Mouse (Mus musculus): Measurements from ENCODE around the gene Lpo. TPM values are rescaled to one million over a fixed set of nuclear protein-coding genes. Genes with fewer than 3 reads are reported as not detected.
A peak's percentile ranks its signal among the peaks of the same experiment; 100 is the strongest.

Gene Lpo
- polyA plus RNA-seq, 1 experiment from 2014 or later: 0.04 TPM

DNA sequence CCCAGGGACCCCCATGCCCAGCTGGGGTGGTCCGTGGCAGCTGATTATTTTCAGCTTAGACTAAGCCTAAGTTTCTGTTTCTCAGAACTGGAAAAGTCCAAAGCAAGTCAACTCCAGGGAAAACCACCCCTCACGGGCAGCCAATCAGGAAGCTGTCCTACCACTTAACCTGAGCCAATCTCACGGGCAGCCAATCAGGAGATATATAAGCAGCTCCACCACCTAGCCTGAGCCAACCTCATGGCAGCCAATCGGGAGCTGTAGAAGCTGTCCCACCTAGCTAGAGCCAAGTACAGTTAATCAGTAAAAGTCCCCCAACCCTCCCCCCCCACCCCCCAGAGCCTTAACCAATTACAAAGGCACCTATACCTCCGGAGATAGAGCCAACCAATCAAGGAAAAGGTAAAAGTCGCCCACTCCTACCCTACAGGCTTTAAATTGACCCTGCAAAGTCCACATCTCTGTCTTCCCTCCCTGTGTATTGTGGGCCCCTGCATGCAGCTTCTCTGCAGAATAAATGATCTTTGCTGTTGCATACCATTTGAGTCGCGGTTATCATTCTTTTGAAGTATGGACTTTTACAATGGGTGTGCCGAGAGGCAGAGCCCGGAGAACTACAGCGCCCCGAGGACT, 19.0 kb upstream of the Lpo start:
- 82% methylated on average over 12 of the region's 12 CpGs for WGBS
- DNase-seq (ENCODE audit: low spot score): no peak

DNA sequence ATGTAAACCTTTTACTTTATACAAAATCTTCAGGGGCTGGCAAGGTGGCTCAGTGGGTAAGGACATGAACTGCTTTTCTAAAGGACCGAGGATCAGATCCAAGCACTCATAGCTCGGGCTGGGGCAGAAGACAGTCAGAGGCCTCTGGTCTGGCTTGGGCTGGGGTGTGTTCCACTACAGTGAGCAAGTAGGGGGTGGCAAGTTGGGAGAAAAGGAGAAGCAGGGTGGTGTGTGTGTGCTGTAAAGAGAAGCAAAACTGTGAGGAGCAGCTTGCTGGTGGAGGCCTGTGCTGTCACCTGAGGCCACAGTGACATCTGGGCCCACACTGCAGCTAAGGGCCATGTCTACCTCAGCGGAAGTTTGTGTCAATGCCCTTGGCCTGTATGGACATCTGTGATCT, 13.3 kb upstream of the Lpo start:
- Histone ChIP-seq H3K27ac (no peak overlapping the region; the same call in 1 of the 2 replicates), H3K9me3 (no peaks in the 10 kb centered on the region), H3K4me3 (no peak overlapping the region), H3K36me3 (no peaks in the 10 kb centered on the region), H3K27me3 (ENCODE audit: insufficient read depth, poor library complexity, severe bottlenecking) (no peaks in the 10 kb centered on the region), H3K4me1 (no peaks in the 10 kb centered on the region; the same call in 1 of the 2 replicates)
- WGBS: 83% methylated on average over 3 of the region's 3 CpGs
- no peak for DNase-seq (ENCODE audit: low spot score)

More for the DNA sequence above, 19.0 kb upstream of the Lpo start:
- H3K27ac ChIP-seq: no peak overlapping the region
- H3K27me3 ChIP-seq (ENCODE audit: insufficient read depth, poor library complexity, severe bottlenecking): no peaks in the 10 kb centered on the region
- H3K4me1 ChIP-seq: no peaks in the 10 kb centered on the region
- H3K36me3 ChIP-seq: no peaks in the 10 kb centered on the region
- no peak overlapping the region for H3K4me3 ChIP-seq
- H3K9me3 ChIP-seq: no peaks in the 10 kb centered on the region

DNA sequence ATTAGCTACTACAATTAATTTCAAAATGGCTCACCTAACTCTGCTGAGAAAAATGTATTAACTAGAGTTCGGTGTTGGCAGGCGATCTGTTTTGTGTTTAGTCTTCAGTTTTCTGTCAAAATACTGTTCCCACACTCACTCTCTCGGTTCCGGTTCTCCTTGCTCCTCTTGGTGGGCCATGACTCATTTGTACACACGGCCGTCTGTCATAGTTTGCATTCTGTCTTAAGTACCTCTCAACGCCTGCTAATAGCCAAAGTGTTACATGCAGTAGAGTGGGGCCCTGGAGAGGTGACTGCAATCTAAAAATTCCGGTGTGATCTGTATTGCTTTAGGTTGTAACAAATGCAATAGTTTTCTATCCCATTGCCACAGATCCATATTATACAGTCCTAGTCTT, 12.6 kb upstream of the Lpo start:
- WGBS: 61% methylated on average over 8 of the region's 8 CpGs
- Histone ChIP-seq H3K4me1 (no peaks in the 10 kb centered on the region; the same call in 1 of the 2 replicates), H3K27me3 (ENCODE audit: insufficient read depth, poor library complexity, severe bottlenecking) (no peaks in the 10 kb centered on the region), H3K36me3 (no peaks in the 10 kb centered on the region), H3K9me3 (no peaks in the 10 kb centered on the region), H3K27ac (no peak overlapping the region), H3K4me3 (no peak overlapping the region)
- DNase-seq (ENCODE audit: low spot score): no peak

DNA sequence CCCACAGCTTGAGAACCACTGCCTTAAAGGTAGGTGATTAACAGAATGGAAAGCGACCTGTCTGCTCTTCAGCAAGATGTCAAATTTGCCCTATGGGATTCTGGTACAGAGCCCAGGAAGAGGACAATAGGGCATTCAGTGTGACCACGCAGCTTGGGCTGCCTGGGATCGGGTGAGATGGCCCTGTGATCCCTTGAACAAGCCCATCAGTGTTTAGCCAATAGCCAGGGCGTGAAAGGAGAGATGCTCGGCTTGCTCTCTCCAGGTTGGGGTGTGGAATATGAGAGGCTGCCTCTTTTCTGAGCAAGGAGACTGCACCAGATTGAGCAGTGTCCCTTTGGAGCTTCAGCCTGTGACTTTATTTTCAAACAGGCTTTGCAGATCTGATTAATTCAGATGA, 6.6 kb downstream of the Lpo start:
- peaks cover 60% of the 10 kb centered on the region for H3K27me3 ChIP-seq (ENCODE audit: insufficient read depth, poor library complexity, severe bottlenecking)
- H3K4me3 ChIP-seq: no peak overlapping the region
- H3K36me3 ChIP-seq: no peaks in the 10 kb centered on the region
- DNase-seq (ENCODE audit: low spot score): no peak
- H3K4me1 ChIP-seq: peaks cover 7% of the 10 kb centered on the region; the same call in 1 of the 2 replicates
- no peak overlapping the region for H3K27ac ChIP-seq
- 59% methylated on average over 5 of the region's 5 CpGs for WGBS
- no peaks in the 10 kb centered on the region for H3K9me3 ChIP-seq

DNA sequence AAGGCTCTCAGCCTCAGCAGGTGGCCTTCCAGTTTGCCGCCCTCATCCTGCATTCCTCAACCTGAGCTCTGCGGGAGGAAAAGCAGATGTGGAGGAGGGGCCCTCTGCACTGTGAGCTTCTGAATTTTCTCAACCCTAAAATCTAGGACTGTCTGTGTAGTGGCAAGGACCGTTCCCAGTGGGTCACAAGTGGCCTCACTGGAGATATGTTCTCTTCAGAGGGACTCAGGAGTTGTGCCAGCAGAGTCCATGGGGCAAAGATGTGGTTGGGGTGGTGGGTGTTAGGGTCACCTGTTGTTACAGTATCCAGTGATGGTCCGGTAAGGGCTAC, 10.7 kb downstream of the Lpo start:
- WGBS: 21% methylated on average over 4 of the region's 4 CpGs
- no peaks in the 10 kb centered on the region for H3K36me3 ChIP-seq
- H3K4me1 ChIP-seq: peaks cover 7% of the 10 kb centered on the region; the same call in 1 of the 2 replicates
- H3K9me3 ChIP-seq: no peaks in the 10 kb centered on the region
- H3K27ac ChIP-seq: 0 out of 2 replicates have a peak overlapping the region, but pooled peaks have one; percentile 4
- H3K4me3 ChIP-seq: peak overlapping the region; percentile 55
- H3K27me3 ChIP-seq (ENCODE audit: insufficient read depth, poor library complexity, severe bottlenecking): peaks cover 58% of the 10 kb centered on the region
- no peak for DNase-seq (ENCODE audit: low spot score)

DNA sequence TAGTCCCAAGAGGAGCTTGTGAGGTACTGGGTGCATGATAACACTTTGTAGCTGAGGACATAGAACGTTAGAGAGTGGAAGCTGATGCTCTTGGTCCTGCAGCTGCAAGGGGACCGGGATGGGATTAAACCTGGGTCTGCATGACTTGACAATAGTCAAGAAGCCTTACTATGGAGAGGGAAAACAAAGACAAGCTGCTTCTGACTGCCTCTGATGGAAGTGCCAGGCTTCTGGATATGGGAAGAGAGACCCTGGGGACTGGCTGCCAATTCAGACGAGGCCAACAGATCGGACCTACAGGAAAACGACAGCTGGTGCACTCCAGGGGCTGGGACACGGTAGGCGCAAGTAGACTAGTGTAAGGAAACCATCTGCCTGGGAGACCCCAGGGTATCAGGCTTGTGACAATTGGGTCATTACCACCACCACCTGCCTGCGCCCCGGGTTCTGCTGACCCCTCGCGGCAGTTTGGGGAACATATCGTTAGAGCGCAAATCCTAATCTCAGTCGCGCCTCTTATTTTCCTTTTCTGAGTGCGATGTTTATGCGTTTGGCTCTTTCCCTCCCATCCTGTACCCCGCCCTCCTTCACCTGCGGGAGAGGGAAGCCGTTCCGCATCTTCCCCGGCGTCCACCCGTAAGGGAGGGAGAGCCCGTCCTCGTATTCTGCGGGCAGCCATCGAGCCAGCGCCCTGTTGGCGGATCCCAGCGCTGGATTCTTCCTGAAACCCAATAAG, 11.2 kb downstream of the Lpo start:
- WGBS: 2% methylated on average over 31 of the region's 31 CpGs
- DNase-seq (ENCODE audit: low spot score): no peak

DNA sequence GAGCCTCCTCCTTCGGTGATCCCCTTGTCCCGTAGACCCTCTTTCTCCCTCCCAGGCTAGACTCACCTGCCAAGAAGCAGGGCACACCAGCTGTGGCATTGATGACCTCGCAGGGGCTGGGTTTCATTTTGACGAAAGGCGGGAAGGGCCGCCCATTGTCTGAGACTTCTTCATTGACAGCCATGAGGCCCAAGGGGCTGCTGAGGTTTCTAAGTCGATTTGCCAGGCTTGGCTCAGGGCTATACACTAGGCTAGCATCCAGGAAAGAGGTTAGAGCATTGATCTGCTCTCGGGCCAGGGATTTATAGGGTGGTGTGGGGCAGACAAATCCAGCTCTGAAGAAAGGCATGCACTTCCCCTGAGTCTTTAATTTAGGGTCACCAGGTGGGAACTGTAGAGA, 13.3 kb downstream of the Lpo start:
- no peak overlapping the region for H3K4me3 ChIP-seq
- 77% methylated on average over 8 of the region's 8 CpGs for WGBS
- no peaks in the 10 kb centered on the region for H3K36me3 ChIP-seq
- H3K27ac ChIP-seq: no peak overlapping the region
- H3K9me3 ChIP-seq: no peaks in the 10 kb centered on the region
- H3K4me1 ChIP-seq: peaks cover 11% of the 10 kb centered on the region; the same call in 1 of the 2 replicates
- DNase-seq (ENCODE audit: low spot score): no peak
- H3K27me3 ChIP-seq (ENCODE audit: insufficient read depth, poor library complexity, severe bottlenecking): peaks cover 42% of the 10 kb centered on the region

More for the DNA sequence above, 11.2 kb downstream of the Lpo start:
- peaks cover 53% of the 10 kb centered on the region for H3K27me3 ChIP-seq (ENCODE audit: insufficient read depth, poor library complexity, severe bottlenecking)
- peak overlapping the region; percentile 4; the same call in 1 of the 2 replicates for H3K27ac ChIP-seq
- peak overlapping the region; percentile 55 for H3K4me3 ChIP-seq
- no peaks in the 10 kb centered on the region for H3K36me3 ChIP-seq
- no peaks in the 10 kb centered on the region for H3K9me3 ChIP-seq
- peaks cover 7% of the 10 kb centered on the region; the same call in 1 of the 2 replicates for H3K4me1 ChIP-seq

DNA sequence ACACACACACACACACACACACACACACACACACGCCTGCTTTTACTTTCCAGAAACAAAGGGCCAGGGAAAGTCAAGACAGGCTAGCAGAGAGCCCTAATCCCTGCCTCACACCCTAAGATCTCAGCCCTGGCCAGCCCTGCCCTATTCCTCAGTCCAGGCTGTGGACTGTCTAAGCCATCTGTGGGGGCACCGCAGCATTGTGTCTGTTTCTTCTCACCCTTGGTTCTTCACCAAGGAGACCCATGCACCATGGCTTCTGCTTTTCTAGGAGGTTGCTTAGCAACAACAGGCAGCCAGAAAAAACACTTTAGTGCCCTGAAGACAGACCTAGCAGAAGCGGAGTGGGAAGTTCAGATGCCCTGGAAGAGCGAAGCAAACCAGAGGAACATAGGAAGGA, 16.7 kb downstream of the Lpo start:
- no peak overlapping the region for H3K4me3 ChIP-seq
- no peaks in the 10 kb centered on the region for H3K9me3 ChIP-seq
- H3K36me3 ChIP-seq: no peaks in the 10 kb centered on the region
- no peak for DNase-seq (ENCODE audit: low spot score)
- peaks cover 25% of the 10 kb centered on the region for H3K27me3 ChIP-seq (ENCODE audit: insufficient read depth, poor library complexity, severe bottlenecking)
- no peak overlapping the region for H3K27ac ChIP-seq
- 0 out of 2 replicates have a peak, but pooled peaks cover 4% of the 10 kb centered on the region for H3K4me1 ChIP-seq
- WGBS: 53% methylated on average over 4 of the region's 4 CpGs

DNA sequence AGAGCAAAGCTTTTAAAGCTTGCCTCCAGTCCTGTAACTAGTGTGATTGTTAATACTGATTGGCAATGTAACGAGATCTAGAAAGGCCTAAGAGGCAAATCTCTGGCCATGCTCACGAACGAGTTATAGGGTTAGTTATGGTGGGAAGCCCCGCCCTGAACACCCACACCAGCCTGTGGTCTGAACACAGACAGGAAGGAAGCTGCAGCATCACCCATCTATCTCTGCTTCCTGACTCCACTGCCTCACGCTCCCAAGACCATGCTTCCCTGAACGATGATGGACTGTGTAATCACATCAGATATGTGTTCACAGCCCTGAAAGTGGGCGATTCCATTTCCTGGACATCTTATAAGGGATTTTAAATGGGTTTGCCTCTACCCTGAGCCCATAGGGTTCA, 19.9 kb downstream of the Lpo start:
- Histone ChIP-seq H3K36me3 (no peaks in the 10 kb centered on the region), H3K27me3 (ENCODE audit: insufficient read depth, poor library complexity, severe bottlenecking) (peaks cover 9% of the 10 kb centered on the region; the same call in 1 of the 2 replicates), H3K9me3 (no peaks in the 10 kb centered on the region), H3K4me3 (no peak overlapping the region), H3K4me1 (0 out of 2 replicates have a peak, but pooled peaks cover 4% of the 10 kb centered on the region), H3K27ac (no peak overlapping the region)
- WGBS: 71% methylated on average over 7 of the region's 7 CpGs
- no peak for DNase-seq (ENCODE audit: low spot score)

DNA sequence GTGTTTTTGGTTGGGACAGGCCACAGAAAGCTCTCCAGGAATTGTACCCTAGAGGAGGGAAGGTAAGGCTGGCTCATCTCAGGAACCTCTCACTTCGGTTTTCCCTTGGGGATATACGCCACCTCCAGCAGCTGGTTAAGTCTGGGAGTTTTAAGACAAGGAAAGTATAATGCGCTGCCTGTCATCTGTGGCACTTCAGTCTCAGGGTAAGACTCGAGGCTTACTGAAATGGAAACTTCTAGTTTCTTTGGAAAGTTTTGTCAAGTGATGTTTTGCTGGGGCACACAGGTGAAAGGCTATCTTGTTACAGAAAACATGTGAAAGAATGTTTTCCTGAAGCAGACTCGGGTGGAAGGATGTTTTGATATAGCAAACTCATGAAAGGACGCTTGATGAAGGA, 20.7 kb downstream of the Lpo start:
- 77% methylated on average over 6 of the region's 6 CpGs for WGBS
- Histone ChIP-seq H3K9me3 (no peaks in the 10 kb centered on the region), H3K27me3 (ENCODE audit: insufficient read depth, poor library complexity, severe bottlenecking) (peaks cover 9% of the 10 kb centered on the region; the same call in 1 of the 2 replicates), H3K4me1 (peaks cover 8% of the 10 kb centered on the region; the same call in 1 of the 2 replicates), H3K27ac (no peak overlapping the region), H3K4me3 (no peak overlapping the region), H3K36me3 (no peaks in the 10 kb centered on the region)
- no peak for DNase-seq (ENCODE audit: low spot score)

DNA sequence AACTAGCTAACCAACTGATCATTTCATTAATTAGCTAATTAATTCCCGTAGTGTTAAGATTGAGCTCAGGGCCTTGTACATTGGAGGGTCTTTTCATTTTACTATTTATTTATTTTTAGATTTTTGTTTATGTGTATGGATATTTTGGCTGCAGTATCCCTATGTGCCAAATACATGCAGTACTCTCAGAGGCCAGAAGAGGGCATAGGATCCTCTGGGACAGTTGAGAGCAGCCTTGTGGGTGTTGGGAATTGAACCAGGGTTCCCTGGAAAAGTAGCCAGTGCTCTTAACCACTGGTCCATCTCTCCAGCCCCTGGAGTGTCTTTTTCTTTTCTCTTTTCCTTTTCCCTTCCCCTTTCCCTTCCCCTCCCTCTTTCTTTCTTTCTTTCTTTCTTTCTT, 22.6 kb downstream of the Lpo start:
- Histone ChIP-seq H3K4me3 (no peak overlapping the region), H3K36me3 (no peaks in the 10 kb centered on the region), H3K9me3 (no peaks in the 10 kb centered on the region), H3K27ac (no peak overlapping the region), H3K27me3 (ENCODE audit: insufficient read depth, poor library complexity, severe bottlenecking) (peaks cover 22% of the 10 kb centered on the region; the same call in 1 of the 2 replicates), H3K4me1 (peaks cover 6% of the 10 kb centered on the region; the same call in 1 of the 2 replicates)
- WGBS: 55% methylated on average over 1 of the region's 1 CpGs
- no peak for DNase-seq (ENCODE audit: low spot score)

DNA sequence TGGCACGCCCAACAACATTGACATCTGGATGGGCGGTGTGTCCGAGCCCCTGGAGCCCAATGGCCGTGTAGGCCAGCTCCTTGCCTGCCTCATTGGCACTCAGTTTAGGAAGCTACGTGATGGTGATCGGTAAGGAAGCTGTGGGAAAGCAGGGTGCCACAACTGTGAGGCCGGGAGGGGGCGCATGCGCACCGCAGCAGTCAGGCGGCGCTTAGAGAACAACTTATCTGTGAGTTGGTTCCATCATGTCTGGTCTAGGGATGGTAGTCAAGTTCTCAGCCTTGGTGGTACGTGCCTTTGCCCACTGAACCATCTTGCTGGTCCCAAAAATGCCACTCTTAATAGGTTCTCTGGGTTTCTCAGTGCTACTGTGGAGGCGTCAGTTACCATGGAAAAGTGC, 25.5 kb downstream of the Lpo start:
- WGBS: 49% methylated on average over 14 of the region's 14 CpGs
- no peaks in the 10 kb centered on the region for H3K9me3 ChIP-seq
- H3K4me3 ChIP-seq: no peak overlapping the region
- H3K4me1 ChIP-seq: peaks cover 6% of the 10 kb centered on the region; the same call in 1 of the 2 replicates
- H3K27me3 ChIP-seq (ENCODE audit: insufficient read depth, poor library complexity, severe bottlenecking): peaks cover 22% of the 10 kb centered on the region; the same call in 1 of the 2 replicates
- no peak for DNase-seq (ENCODE audit: low spot score)
- H3K36me3 ChIP-seq: no peaks in the 10 kb centered on the region
- H3K27ac ChIP-seq: 0 out of 2 replicates have a peak overlapping the region, but pooled peaks have one; percentile 16

DNA sequence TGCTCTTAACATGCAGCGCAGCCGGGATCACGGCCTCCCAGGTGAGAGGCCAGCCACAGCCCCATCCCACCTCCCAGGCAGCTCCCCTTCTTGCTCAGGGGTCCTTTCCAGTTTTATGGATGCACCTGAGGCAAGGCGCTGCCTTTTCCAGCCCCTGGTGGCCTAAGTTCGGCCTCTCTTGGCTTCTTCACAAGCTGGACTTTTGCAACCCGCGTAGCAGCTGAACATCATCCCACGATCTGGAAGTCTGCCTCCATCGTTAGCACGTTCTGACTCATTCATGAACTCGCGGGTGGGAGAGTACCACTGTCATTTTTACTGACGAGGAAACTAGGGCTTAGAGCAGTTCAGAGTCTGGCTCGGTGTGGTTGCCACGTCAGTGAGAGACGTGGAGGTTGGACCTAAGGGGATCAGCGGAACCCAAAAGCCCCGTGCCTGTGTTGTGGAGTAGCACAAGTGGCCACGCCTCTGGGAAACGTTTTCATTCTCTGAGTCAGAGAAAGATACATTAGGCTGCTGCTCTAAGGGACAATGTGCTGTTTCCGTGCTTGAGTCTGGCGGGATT, 26.3 kb downstream of the Lpo start:
- no peak for DNase-seq (ENCODE audit: low spot score)
- peaks cover 14% of the 10 kb centered on the region for H3K4me1 ChIP-seq
- 80% methylated on average over 22 of the region's 22 CpGs for WGBS
- no peak overlapping the region for H3K4me3 ChIP-seq
- H3K27me3 ChIP-seq (ENCODE audit: insufficient read depth, poor library complexity, severe bottlenecking): peaks cover 22% of the 10 kb centered on the region; the same call in 1 of the 2 replicates
- no peak overlapping the region for H3K27ac ChIP-seq
- no peaks in the 10 kb centered on the region for H3K9me3 ChIP-seq
- H3K36me3 ChIP-seq: no peaks in the 10 kb centered on the region
